Mouse (Mus musculus) cerebellum, postnatal 10 days (tissue): ENCODE data around the gene Dhrs7c.

Source experiments
- DNase-seq, 2 experiments: peaks; one replicate each; pipeline ENCODE4 v3.0.0; 2021; ENCODE audit warnings: mixed read lengths in 2 of 2

The Dhrs7c gene

GRCm38 (mm10) chr11:67845193-67845592 is 47.2 kb downstream of the Dhrs7c start:
- DNase-seq = no peak

GRCm38 (mm10) chr11:67851770-67852169 is 53.8 kb downstream of the Dhrs7c start:
- no peak for DNase-seq

GRCm38 (mm10) chr11:67853996-67854395 is 56.0 kb downstream of the Dhrs7c start:
- no peak for DNase-seq

GRCm38 (mm10) chr11:67855035-67855434 is 57.0 kb downstream of the Dhrs7c start:
- DNase-seq = peak; percentile 68 to 72

GRCm38 (mm10) chr11:67858518-67858917 is 60.5 kb downstream of the Dhrs7c start:
- peak; percentile 18 to 26 for DNase-seq

- no peak for DNase-seq
Observed at GRCm38 (mm10) chr11:67860743-67861398, 62.9 kb downstream of the Dhrs7c start.

- no peak for DNase-seq
Observed at GRCm38 (mm10) chr11:67861399-67861838, 63.4 kb downstream of the Dhrs7c start.

GRCm38 (mm10) chr11:67865100-67865499 is 67.1 kb downstream of the Dhrs7c start:
- peak in 1 of 2 experiments; percentile 6 for DNase-seq
